14 mouse cellular contexts compared by ENCODE assay signal in the genomic region with DNA sequence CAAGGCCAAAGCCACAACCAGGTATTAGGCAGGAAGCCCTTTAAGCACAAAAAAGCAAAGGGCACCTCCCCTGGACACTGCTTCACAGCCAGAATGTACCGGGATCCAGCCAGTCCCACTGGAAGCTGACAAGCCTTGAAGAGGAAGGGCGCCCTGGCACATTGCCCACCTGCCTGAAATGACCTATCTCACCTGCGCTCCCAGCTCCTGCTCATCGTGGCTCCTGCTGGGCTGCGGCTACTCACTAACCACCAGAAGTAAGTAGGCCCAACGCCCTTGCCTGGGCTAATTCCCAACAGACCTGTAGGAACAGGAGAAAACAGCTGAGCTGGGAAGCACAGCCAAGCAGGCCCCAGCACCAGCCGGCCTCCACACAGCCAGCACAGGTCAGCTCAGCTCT. TPM values are rescaled to one million over a fixed set of nuclear protein-coding genes. Genes with fewer than 3 reads are reported as not detected.
DNase-seq lines count a peak whose midpoint lies in the region; TF ChIP-seq lines count a peak whose summit lies in the region.
"Had no signal": no experiment of that assay in that cellular context is flagged by ENCODE, and none has a peak within 500 bp of the region (broad histone marks: within the 10 kb centered on the region; RNA-seq: fewer than 3 reads in every experiment).

No protein-coding gene starts in this region.

- no peak overlapping the region for H3K4me3 ChIP-seq in gastrocnemius, adult 2 months
- H3K4me3 ChIP-seq: embryonic facial prominence, embryonic 10.5 days; forebrain, embryonic 10.5 days; intestine, embryonic 15.5 days; limb, embryonic 10.5 days had no signal

- H3K27ac ChIP-seq in gastrocnemius, adult 2 months, result no peak overlapping the region
- H3K27ac ChIP-seq: embryonic facial prominence, embryonic 10.5 days; forebrain, embryonic 10.5 days; intestine, embryonic 15.5 days; limb, embryonic 10.5 days had no signal

- intact Hi-C loops in gastrocnemius, adult 2 months (cut with DNase I), result no loop called here

- TF ChIP-seq CTCF in gastrocnemius, adult 2 months (IDR thresholded peaks at IDR 0.05), result no peak

- DNase-seq in gastrocnemius, adult 2 months, result peak; percentile 44
- no peak for DNase-seq in gastrocnemius, adult 18-20 months (ENCODE audit: low spot score)
- peak; percentile 36 for DNase-seq in cerebellum, adult 9-11 months
- peak; percentile 86 for DNase-seq in kidney, adult 9 months
- peak; percentile 48 for DNase-seq in lung, postnatal 10 days
- no peak for DNase-seq in ovary, adult 18-20 months (ENCODE audit: low spot score)
- no peak for DNase-seq in right cerebral cortex, postnatal 10 days (ENCODE audit: low spot score in 2 of 2)
- no peak for DNase-seq in thymus, adult 18-20 months
- DNase-seq: heart, postnatal 4 days; thymus, postnatal 4 days had no signal

RNA-seq across cellular contexts. Expression of gene Prkcd, which starts 3.9 kb away (rescaled TPM):
- total RNA-seq in gastrocnemius, adult 2 months (2021), result 10 to 100 TPM in 1 of 2 experiments, 1 to 10 TPM in 1; 5.6 to 14.8 TPM
- total RNA-seq in gastrocnemius, adult 18-20 months (2021), result 10 to 100 TPM in 1 of 2 experiments, 1 to 10 TPM in 1; 7.8 to 10.4 TPM

RNA-seq across cellular contexts. Expression of gene Rft1, which starts 32.0 kb away (rescaled TPM):
- 1 to 10 TPM; 4.9 to 5.5 TPM for total RNA-seq in gastrocnemius, adult 2 months (2021)
- 1 to 10 TPM; 4.7 to 5.1 TPM for total RNA-seq in gastrocnemius, adult 18-20 months (2021)

Comparison
In these comparisons a context has a peak if more than half of its experiments do, and no peak if none do; other contexts are left out.
1. DNase-seq: peak in gastrocnemius, adult 2 months (single experiment), cerebellum, adult 9-11 months (single experiment), kidney, adult 9 months (single experiment) and lung, postnatal 10 days (single experiment); none in gastrocnemius, adult 18-20 months (single experiment), ovary, adult 18-20 months (single experiment), right cerebral cortex, postnatal 10 days (0 of 2) and thymus, adult 18-20 months (0 of 2).